Mouse (Mus musculus) brain, embryonic 14.5 days (tissue): Measurements from ENCODE around the gene Tmem19.

Experiments
- CTCF ChIP-seq: fragments of 200-500 bp; IDR thresholded peaks from 2 replicates; pipeline ENCODE4 v1.5.1; 2012; ENCODE audit warnings: inconsistent platforms, mild to moderate bottlenecking, moderate library complexity, borderline replicate concordance; ENCODE audit not compliant: insufficient read depth, insufficient read length; ENCODE audit errors: extremely low read depth
- POLR2A ChIP-seq: fragments of 200-500 bp; IDR thresholded peaks from 2 replicates; pipeline ENCODE4 v1.6.1; 2012; ENCODE audit warnings: mild to moderate bottlenecking, inconsistent platforms, borderline replicate concordance; ENCODE audit not compliant: poor library complexity, insufficient read depth, insufficient read length, severe bottlenecking; ENCODE audit errors: extremely low read depth

DNA sequence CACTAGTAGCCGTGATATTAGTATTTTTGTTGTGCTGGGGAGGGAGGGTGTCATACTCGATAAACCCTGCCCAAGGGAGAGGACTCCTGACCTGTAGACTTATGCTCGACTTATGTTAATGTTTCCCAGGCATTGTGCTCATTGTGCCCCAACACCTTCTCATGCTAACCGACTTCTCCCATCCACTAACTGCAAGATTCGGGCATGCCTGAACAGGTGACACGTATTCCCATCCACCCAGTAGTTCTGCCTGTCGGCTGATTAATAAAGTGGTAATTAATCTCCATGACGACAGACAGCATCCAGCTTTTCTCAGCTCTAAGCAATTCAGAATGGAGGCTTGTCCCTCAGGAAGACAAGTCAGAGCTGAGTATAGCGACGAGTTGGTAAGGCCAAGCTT is 13.3 kb downstream of the Tmem19 start:
- no peak for TF ChIP-seq CTCF
- TF ChIP-seq POLR2A = no peak
